Mouse (Mus musculus) hindlimb bud, embryonic 11.5 days (tissue): ENCODE data around the gene Mxd3.

Source experiments
- DNase-seq: peaks from one replicate; pipeline ENCODE4 v3.0.0-alpha.2; 2012; ENCODE audit warnings: low read depth, low spot score; ENCODE audit errors: extremely low spot score

Mxd3 gene

GRCm38 (mm10) chr13:55329683-55330566 lies at the start of gene Mxd3:
TSS of gene Mxd3 (minus strand) at chr13:55329823.
- DNase-seq: peak; percentile 83

GRCm38 (mm10) chr13:55378907-55379580 lies 49.4 kb upstream of the Mxd3 start:
- no peak for DNase-seq

- DNase-seq: no peak
Measured at GRCm38 (mm10) chr13:55375877-55376276, 46.3 kb upstream of the Mxd3 start.

DNA sequence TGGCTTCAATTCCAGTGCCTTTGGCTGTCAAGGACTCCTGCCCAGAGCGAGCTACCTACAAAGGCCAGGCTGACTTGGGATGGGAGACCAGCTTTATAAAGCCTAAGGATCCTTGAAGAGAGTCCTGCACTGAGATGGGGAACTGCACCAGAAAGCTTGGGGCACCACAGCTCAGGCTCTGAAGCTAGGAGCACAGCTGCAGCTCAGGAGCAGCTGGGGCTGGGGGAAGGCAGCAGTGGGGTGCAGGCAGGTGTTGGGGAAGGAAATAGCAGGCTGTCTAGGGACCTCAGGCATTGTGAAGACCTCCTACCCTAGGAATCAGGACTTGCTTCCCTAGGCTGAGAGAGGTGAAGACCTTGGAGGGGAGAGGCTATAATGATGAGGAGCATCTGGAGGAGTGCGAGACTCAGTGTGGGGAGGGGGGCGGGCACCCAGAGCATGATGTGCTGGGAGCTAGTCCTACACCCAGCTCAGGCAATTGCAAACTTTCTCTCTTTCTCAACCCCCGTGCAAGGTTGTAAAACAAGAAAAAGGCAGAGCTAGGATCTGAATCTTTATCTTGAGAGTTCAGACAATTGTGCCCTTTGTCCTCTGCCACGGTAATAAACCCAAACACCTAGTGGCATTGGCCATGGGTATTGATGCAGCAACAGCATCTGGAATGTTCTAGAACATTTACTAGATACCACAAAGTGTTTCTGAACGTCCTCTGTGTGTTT lies 44.7 kb upstream of the Mxd3 start:
- DNase-seq: no peak

DNA sequence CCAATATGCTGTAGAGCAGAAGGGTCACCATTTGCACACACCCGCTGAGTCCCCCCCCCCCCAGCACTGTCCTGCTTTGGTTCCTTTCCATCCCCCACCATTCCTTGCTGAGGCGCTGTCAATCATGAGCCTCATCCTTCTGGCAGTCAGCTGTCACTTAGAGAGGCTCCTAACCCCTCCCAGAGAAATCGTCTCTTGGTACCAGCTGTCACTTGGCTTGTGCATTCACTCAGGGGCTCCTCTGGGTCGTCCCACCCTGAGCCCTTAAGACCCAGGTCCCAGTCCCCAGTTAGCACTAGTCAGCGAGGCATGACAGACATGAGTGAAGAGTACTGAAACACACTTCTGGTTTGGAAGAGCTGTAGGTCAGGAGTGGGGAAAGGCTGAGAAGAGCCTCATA lies 42.1 kb upstream of the Mxd3 start:
- no peak for DNase-seq

- DNase-seq: no peak
Measured at GRCm38 (mm10) chr13:55371007-55371681, 41.5 kb upstream of the Mxd3 start.

DNA sequence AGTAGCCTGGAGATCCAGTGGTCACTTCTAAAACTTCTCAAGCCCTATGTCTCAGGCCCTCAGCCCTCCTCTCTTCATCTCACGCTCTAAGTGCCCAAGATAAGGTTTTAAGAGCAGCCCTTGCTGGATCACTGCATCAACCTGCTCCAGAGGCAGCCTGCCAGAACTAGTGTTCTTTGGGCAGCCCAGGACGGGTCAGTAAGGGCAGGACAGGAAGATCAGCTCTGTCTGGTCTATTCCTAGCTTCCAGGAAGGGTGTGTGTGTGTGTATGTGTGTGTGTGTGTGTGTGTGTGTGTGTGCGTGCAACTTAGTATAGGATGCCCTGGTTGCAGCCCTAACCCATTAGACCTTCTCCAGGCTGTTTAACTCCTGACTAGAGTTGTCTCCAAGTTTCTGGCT lies 40.6 kb upstream of the Mxd3 start:
- no peak for DNase-seq

DNA sequence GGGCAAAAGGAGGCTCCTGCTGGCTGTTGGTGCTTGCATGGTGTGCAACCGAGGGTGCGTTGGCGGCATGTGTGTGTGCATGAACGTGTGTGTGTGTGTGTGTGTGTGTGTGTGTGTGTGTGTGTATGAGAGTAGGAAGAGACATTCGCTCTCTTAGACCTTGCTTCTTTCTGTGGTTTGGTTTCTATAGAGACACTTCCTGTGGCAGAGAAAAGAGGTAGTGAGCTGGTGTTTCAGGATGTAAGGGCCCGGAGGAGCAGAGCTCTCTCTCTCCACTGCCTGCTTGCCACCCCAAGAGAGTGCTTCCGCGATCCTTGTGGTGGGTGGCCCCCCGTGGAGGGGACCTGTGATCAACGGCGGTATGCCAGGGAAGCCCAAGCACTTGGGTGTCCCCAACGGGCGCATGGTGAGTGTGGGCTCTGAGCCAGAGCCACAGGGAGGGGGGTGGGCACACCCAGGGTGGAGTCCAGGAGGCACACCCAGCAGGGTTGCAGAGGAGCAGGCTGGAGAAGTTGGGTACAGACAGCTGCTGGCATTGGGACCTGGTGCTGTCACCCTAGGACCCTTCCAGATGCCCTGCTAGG lies 40.0 kb upstream of the Mxd3 start, which contains the start of gene Rgs14:
TSS of gene Rgs14 (plus strand) at position 202 of the 584 bp plus-strand sequence.
- no peak for DNase-seq

DNA sequence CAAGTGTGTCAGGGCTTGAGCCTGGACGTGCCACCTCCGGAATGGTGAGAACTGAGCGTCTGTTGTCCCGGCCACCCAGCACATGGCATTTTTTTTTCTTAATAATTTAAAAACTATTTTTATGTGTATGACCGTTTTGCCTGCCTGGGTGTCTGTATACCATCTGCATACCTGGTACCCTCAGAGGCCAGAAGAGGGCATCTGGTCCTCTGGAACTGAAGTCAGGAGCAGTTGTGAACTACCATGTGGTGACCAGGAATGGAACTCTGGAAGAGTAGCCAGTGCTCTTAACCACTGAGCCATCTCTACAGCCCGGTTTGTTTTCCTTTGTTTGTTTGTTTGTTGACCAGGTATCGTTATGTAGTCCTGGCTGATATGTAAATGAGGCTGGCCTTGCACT lies 38.8 kb upstream of the Mxd3 start:
- no peak for DNase-seq

DNA sequence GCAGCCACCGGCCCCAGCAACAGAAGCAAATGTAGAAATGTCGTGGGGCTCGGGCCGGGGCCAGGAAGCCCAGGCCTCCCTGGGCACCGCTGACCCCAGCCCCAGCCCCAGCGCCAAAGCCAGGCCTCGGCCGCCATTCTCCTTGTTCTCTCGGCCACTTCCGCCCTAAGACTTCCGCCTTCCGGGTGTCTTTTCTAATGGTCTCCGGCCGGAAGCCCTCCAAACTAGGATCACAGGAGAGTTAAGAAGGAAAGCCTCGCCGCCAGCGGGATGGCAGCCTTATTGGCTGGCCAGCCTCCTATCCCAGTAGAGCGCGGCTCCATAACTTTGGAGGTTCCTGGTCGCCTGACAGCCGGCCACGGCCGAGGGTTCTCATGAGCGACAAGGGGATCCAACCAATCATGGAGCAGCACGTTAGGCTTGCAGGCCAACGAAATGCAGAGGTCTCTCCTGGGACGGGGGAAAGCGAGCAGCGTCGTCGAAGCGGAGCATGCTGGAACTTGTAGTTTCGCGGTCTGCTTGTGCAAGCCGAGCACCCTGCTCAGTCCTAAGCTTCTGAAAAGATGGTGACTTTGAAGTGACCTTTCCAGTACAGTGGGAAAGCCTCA lies 32.9 kb upstream of the Mxd3 start, which contains the start of gene Lman2:
TSS of gene Lman2 (minus strand) at position 331 of the 608 bp plus-strand sequence.
- DNase-seq: peak; percentile 98

- DNase-seq: no peak
Measured at GRCm38 (mm10) chr13:55361974-55362452, 32.4 kb upstream of the Mxd3 start.

DNA sequence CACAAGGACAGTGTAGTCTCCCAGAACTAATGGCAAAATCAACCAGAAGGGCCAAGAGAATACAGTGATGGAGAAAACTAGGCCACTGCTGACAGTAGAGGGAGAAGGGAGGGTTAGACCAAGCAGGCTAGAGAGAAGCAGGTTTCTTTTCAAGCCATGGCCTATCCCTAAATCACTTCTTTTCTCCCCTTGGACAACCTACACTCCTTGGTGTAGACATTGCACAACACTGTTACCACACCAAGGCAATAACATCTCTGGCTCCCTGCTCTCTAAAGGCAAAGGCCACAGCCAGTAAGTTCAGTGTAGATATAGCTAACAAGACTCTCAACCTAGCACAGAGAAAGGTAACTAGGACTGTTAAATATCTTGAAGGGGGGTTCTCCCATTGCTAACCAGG lies 31.5 kb upstream of the Mxd3 start:
- DNase-seq: no peak

DNA sequence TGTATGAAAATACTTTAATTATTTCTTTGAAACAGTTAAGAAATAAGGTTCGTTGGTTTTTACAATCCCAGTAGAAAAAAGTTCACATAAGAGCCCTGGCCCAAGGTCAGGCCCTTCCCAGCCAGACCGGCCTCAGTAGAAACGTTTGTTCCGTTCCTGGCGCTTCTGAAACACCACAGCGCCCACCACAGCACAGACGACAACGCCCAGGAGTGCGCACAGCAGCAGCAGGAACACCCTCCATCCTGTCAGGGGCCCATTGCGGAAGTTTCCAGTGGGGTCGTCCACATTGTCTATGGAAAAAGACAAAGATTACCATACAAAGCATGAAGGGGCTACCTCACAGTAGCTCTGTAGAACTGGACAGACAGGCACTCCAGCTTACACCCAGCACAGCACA lies 17.1 kb upstream of the Mxd3 start:
- DNase-seq: no peak

DNA sequence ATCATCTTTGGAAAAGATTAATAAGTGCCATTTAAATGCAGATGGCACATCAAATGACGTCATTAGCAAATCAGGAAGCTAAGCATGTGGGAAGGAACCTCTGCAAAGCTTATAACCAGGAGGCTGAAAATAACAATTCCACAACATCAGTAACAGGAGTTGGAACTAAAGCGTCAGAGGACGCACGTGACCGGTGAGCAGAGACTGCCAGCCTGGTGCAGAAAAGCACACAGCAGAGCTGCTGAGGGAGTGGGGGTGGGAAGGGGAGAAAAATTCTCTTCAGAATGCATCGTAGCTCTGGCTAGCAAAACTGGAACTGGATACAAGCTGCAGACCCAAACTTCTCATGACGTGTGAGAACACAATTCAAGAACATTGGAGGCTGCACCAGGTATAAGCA lies 14.7 kb upstream of the Mxd3 start:
- DNase-seq: no peak

GRCm38 (mm10) chr13:55342469-55342868 lies 12.8 kb upstream of the Mxd3 start:
- DNase-seq: no peak

DNA sequence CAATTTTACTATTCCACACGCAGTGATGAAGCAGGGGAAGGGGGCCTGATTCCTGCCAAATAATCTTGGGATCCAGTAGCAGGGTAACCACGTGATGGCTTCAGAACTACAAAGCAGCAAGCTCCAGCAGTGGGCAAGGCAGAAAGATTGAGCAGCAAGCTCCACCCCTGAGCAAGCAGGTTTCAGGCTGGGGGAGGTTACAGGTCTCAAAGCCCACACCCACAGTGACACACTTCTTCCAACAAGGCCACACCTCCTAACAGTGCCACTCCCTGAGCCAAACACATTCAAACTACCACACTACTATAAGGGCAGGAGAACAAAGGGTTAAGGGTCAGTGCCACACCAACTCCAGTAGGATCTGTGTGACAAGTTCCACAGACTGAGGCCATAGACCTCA lies 9.6 kb upstream of the Mxd3 start:
- DNase-seq: no peak

DNA sequence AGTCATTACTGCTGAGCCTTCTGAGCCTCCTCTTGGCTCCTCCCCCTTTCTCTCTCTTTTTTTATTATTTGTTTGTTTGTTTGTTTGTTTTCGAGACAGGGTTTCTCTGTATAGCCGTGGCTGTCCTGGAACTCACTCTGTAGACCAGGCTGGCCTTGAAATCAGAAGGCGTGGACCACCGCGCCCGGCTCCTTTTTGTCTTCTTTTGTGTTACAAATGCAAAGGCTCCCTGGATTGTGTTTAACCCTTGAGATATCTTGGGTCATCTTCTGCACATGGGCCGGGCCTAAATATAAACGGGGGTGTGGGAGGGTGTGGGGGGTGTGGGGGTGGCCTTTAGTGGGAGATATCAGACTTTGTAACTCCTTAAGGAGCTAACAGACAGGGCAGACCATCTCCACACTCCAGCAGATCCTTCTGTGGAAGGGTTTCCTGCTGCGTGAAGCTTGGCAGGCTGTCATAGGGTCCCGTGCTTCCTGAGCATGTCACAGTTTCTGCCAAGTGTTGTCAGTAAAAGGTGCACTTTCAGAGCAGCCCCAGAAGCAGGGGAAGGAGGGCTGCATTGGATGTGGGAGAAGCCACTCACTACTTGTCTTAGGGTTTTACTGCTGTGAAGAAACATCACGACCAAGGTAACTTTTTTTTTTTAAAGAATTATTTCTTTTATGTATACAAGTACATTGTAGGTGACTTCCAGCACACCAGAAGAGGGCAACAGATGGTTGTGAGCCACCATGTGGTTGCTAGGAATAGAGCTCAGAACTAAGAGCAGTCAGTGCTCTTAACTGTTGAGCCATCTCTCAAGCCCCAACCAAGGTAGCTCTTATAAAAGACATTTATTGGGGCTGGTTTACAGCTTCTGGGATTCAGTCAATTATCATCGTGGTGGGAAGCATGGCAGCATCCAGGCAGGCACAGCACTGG lies 8.8 kb upstream of the Mxd3 start:
- DNase-seq: no peak

DNA sequence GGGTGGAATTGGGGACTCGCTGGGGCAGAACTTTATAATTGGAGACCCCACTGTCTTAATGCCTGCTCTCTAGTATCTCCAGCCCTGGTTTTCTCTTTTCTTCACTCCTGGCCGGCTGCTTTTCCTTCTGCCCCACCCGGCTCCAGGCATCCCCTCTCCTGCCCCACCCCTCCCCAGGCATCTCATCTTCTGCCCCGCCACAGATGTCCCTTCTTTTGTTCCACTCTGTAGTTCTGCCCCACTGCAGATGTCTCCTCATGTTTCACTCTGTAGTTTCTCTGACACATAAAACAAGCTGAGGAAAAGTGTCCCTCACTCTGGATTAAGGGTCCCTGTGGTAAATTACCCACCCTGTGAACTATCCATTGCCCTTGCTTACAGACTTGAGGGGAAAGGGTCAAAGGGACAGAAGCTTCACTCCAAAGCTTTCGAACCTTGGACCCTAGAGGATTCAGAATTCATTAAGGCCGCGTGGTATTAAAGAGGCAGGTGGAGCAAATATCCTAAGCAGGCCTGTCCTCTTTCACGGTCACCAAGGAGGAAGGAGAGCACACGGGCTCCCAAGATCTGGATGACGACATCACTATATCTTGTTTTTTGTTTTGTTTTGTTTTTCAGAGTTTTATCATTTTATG lies 7.8 kb upstream of the Mxd3 start:
- no peak for DNase-seq

DNA sequence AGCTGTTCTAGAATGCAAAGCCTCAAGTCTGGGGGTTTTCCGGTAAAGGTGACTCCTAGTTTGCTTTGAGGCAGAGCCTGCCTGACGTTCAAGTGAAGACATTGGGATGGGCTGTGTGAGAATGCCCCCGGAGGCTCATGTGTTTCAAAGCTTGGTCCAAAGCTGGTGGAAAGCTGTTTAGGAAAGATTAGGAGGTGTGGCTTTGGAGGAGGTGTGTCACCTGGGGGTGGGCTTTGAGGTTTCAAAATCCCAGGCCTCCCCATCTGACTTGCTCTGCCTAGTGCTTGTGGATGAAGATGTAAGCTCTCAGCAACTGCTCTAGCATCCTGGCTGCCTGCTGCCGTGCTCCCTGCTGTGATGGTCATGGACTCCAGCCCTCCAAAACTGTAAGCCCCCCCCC lies 6.1 kb upstream of the Mxd3 start:
- no peak for DNase-seq
